Mouse (Mus musculus): ENCODE data around the gene Zfp473. TPM values are rescaled to one million over a fixed set of nuclear protein-coding genes. Genes with fewer than 3 reads are reported as not detected.
"Not testable (repeated sequence)": the region's sequence is repeated elsewhere in the genome, so short reads cannot be mapped to it uniquely, and the experiment has no call there.

Zfp473 gene
- polyA plus RNA-seq, 1 experiment = 1.0 TPM

GRCm38 (mm10) chr7:44709881-44710280 lies 41.0 kb downstream of the Zfp473 start:
- TF ChIP-seq POLR2A (IDR thresholded peaks at IDR 0.05; ENCODE audit: borderline replicate concordance, extremely low read depth, insufficient read depth, insufficient read length, poor library complexity, severe bottlenecking) = no peak
- no peak for TF ChIP-seq CTCF (IDR thresholded peaks at IDR 0.05; ENCODE audit: borderline replicate concordance, extremely low read depth, insufficient read depth, insufficient read length)
- no peak for DNase-seq (ENCODE audit: low read depth)

- DNase-seq (ENCODE audit: low read depth) = no peak
- TF ChIP-seq POLR2A (IDR thresholded peaks at IDR 0.05; ENCODE audit: borderline replicate concordance, extremely low read depth, insufficient read depth, insufficient read length, poor library complexity, severe bottlenecking) = no peak
- no peak for TF ChIP-seq CTCF (IDR thresholded peaks at IDR 0.05; ENCODE audit: borderline replicate concordance, extremely low read depth, insufficient read depth, insufficient read length)
Observed at GRCm38 (mm10) chr7:44708574-44708973, 42.3 kb downstream of the Zfp473 start, which contains the start of gene Izumo2. Gene Izumo2 (plus strand): TSS chr7:44708742.

DNA sequence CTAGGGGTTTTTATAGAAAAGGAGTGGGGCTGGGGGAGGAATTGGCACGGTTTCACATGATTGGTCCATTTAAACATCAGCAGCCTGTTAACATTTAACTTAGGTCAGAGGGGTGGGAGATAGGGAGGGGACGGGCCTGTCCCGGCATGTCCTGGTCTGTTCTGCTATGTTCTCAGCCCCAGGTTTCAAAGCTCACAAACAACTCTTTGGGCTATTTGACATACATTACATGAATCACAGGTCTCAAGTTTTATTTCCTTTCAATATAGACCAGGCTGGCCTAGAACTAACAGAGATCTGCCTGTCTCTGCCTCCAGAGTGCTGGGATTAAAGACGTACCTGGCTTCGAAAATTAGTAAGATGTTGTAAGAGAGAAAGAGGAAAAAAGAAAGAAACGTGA lies 42.8 kb downstream of the Zfp473 start:
- DNase-seq (ENCODE audit: low read depth) = not testable (repeated sequence)

DNA sequence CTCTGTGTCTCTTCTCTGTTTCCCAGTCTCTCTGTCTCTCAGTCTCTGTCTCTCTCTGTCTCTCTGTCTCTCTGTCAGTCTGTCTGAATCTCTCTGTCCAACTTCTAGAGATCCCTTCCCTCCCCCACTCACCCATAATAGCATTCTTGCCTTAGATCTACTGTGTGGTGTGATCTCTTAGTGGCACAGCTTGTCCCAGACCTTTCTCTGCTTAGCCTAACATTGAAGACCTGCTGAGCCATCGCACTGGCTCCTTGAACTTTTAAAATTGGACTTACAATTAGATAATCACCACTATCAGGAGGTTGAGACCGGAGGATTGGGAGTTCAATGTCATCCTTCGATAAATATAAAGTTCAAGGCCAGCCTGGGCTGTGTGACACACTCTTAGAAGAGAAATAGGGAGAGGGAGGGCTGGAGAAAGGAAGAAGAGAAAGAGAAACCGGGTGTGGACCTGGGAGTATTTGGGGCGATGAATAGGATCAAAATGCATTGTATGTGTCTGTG lies 43.6 kb downstream of the Zfp473 start:
- TF ChIP-seq CTCF (IDR thresholded peaks at IDR 0.05; ENCODE audit: borderline replicate concordance, extremely low read depth, insufficient read depth, insufficient read length) (no peak), POLR2A (IDR thresholded peaks at IDR 0.05; ENCODE audit: borderline replicate concordance, extremely low read depth, insufficient read depth, insufficient read length, poor library complexity, severe bottlenecking) (no peak)
- no peak for DNase-seq (ENCODE audit: low read depth)

DNA sequence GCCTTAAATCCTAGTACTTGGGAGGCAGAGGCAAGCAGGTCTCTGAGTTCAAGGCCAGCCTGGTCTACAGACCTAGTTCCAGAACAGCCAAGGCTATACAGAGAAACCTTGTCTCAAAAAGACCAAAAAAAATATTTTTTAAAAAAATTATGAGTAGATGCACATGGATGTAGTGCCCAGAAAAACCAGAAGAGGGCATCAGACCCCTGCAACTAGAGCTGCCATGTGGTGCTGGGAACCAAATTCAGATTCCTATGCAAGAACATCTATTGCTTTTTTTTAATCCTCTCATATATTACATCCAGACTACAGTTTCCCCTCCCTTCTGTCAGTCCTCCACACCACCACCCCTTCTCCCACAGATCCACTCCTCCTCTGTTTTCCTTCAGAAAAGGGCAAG lies 44.5 kb downstream of the Zfp473 start:
- no peak for DNase-seq (ENCODE audit: low read depth)
- no peak for TF ChIP-seq CTCF (IDR thresholded peaks at IDR 0.05; ENCODE audit: borderline replicate concordance, extremely low read depth, insufficient read depth, insufficient read length)
- no peak for TF ChIP-seq POLR2A (IDR thresholded peaks at IDR 0.05; ENCODE audit: borderline replicate concordance, extremely low read depth, insufficient read depth, insufficient read length, poor library complexity, severe bottlenecking)

- DNase-seq (ENCODE audit: low read depth) = no peak
- TF ChIP-seq CTCF (IDR thresholded peaks at IDR 0.05; ENCODE audit: borderline replicate concordance, extremely low read depth, insufficient read depth, insufficient read length) (no peak), POLR2A (IDR thresholded peaks at IDR 0.05; ENCODE audit: borderline replicate concordance, extremely low read depth, insufficient read depth, insufficient read length, poor library complexity, severe bottlenecking) (no peak)
Observed at GRCm38 (mm10) chr7:44705086-44705485, 45.8 kb downstream of the Zfp473 start.

- DNase-seq (ENCODE audit: low read depth) = peak; percentile 24
- TF ChIP-seq POLR2A (IDR thresholded peaks at IDR 0.05; ENCODE audit: borderline replicate concordance, extremely low read depth, insufficient read depth, insufficient read length, poor library complexity, severe bottlenecking) = no peak
- TF ChIP-seq CTCF (IDR thresholded peaks at IDR 0.05; ENCODE audit: borderline replicate concordance, extremely low read depth, insufficient read depth, insufficient read length) = peak; percentile 58; the same call in 1 of the 2 replicates
Observed at GRCm38 (mm10) chr7:44704363-44704762, 46.5 kb downstream of the Zfp473 start.

GRCm38 (mm10) chr7:44702985-44703384 lies 47.9 kb downstream of the Zfp473 start:
- no peak for DNase-seq (ENCODE audit: low read depth)
- TF ChIP-seq CTCF (IDR thresholded peaks at IDR 0.05; ENCODE audit: borderline replicate concordance, extremely low read depth, insufficient read depth, insufficient read length) (no peak), POLR2A (IDR thresholded peaks at IDR 0.05; ENCODE audit: borderline replicate concordance, extremely low read depth, insufficient read depth, insufficient read length, poor library complexity, severe bottlenecking) (no peak)

- peak; percentile 66 for DNase-seq (ENCODE audit: low read depth)
- TF ChIP-seq CTCF (IDR thresholded peaks at IDR 0.05; ENCODE audit: borderline replicate concordance, extremely low read depth, insufficient read depth, insufficient read length) (peak; percentile 71; the same call in 1 of the 2 replicates), POLR2A (IDR thresholded peaks at IDR 0.05; ENCODE audit: borderline replicate concordance, extremely low read depth, insufficient read depth, insufficient read length, poor library complexity, severe bottlenecking) (no peak)
Observed at GRCm38 (mm10) chr7:44701921-44702320, 48.9 kb downstream of the Zfp473 start.

DNA sequence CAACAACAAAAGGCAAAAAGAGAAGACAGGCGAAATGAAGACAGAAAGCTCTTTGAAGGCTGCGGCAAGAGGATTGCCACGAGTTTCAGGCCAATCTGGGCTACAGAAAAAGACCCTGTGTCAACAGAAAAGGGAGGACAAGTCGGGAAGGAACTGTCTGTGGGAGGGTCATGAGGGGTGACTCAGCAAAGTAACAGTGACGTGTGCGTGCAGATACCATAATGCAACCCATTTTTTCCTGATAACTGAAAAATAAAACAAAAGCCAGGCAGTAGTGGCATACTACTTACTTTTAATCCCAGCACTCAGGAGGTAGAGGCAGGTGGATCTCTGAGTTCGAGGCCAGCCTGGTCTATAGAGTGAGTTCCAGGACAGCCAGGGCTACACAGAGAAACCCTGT lies 52.9 kb downstream of the Zfp473 start:
- no peak for TF ChIP-seq POLR2A (IDR thresholded peaks at IDR 0.05; ENCODE audit: borderline replicate concordance, extremely low read depth, insufficient read depth, insufficient read length, poor library complexity, severe bottlenecking)
- TF ChIP-seq CTCF (IDR thresholded peaks at IDR 0.05; ENCODE audit: borderline replicate concordance, extremely low read depth, insufficient read depth, insufficient read length) = no peak
- no peak for DNase-seq (ENCODE audit: low read depth)

GRCm38 (mm10) chr7:44697191-44697710 lies 53.6 kb downstream of the Zfp473 start:
- DNase-seq (ENCODE audit: low read depth) = peak; percentile 63
- TF ChIP-seq CTCF (IDR thresholded peaks at IDR 0.05; ENCODE audit: borderline replicate concordance, extremely low read depth, insufficient read depth, insufficient read length) (no peak), POLR2A (IDR thresholded peaks at IDR 0.05; ENCODE audit: borderline replicate concordance, extremely low read depth, insufficient read depth, insufficient read length, poor library complexity, severe bottlenecking) (no peak)

DNA sequence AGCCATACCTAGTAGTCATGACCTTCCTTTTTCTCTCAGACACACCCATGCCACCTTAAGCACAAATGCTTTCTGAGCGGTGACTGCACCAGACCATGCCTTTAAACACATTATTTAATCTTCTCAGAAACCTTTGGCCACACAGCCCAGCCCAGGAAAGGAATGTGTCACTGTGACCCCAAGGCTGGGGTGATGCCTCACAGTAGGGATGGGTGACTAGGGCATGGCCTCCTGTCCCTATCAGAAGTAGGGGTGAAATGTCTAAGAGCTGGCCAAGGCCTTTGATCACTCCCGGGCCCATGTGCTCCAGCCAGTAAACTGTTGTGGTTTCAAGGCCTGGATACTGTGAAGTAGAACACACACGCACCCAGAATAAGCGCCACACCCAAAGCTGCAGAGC lies 55.6 kb downstream of the Zfp473 start:
- no peak for DNase-seq (ENCODE audit: low read depth)
- no peak for TF ChIP-seq POLR2A (IDR thresholded peaks at IDR 0.05; ENCODE audit: borderline replicate concordance, extremely low read depth, insufficient read depth, insufficient read length, poor library complexity, severe bottlenecking)
- TF ChIP-seq CTCF (IDR thresholded peaks at IDR 0.05; ENCODE audit: borderline replicate concordance, extremely low read depth, insufficient read depth, insufficient read length) = no peak

All from brain, embryonic 14.5 days (tissue).